Mouse (Mus musculus): Measurements from ENCODE around the gene Ablim1. TPM values are rescaled to one million over a fixed set of nuclear protein-coding genes. Genes with fewer than 3 reads are reported as not detected.

Gene Ablim1
- polyA plus RNA-seq, 1 experiment, result 501 TPM

GRCm38 (mm10) chr19:57161010-57161660 lies 153.6 kb downstream of the Ablim1 start:
- no peak overlapping the region for H3K4me3 ChIP-seq (ENCODE audit: insufficient read depth, low read depth, low read length)
- TF ChIP-seq POLR2A (IDR thresholded peaks at IDR 0.05; ENCODE audit: insufficient read depth, low read depth, low read length) (no peak), CTCF (IDR thresholded peaks at IDR 0.05; ENCODE audit: insufficient read depth, low read depth, low read length) (no peak; the same call in 1 of the 2 replicates)
- H3K27ac ChIP-seq (ENCODE audit: insufficient read depth, low read depth, low read length), result no peak overlapping the region
- peaks cover 17% of the 10 kb centered on the region for H3K4me1 ChIP-seq (ENCODE audit: control insufficient read depth, insufficient read depth, low read length)
- WGBS, result 71% methylated on average over 7 of the region's 7 CpGs

GRCm38 (mm10) chr19:57157731-57158343 lies 156.9 kb downstream of the Ablim1 start:
- TF ChIP-seq CTCF (IDR thresholded peaks at IDR 0.05; ENCODE audit: insufficient read depth, low read depth, low read length) (no peak), POLR2A (IDR thresholded peaks at IDR 0.05; ENCODE audit: insufficient read depth, low read depth, low read length) (no peak)
- peaks cover 20% of the 10 kb centered on the region for H3K4me1 ChIP-seq (ENCODE audit: control insufficient read depth, insufficient read depth, low read length)
- WGBS, result 51% methylated on average over 20 of the region's 20 CpGs
- no peak overlapping the region for H3K27ac ChIP-seq (ENCODE audit: insufficient read depth, low read depth, low read length)
- no peak overlapping the region for H3K4me3 ChIP-seq (ENCODE audit: insufficient read depth, low read depth, low read length)

- TF ChIP-seq CTCF (IDR thresholded peaks at IDR 0.05; ENCODE audit: insufficient read depth, low read depth, low read length) (no peak), POLR2A (IDR thresholded peaks at IDR 0.05; ENCODE audit: insufficient read depth, low read depth, low read length) (no peak)
- Histone ChIP-seq H3K4me3 (ENCODE audit: insufficient read depth, low read depth, low read length) (no peak overlapping the region), H3K27ac (ENCODE audit: insufficient read depth, low read depth, low read length) (no peak overlapping the region), H3K4me1 (ENCODE audit: control insufficient read depth, insufficient read depth, low read length) (peaks cover 11% of the 10 kb centered on the region; the same call in 1 of the 2 replicates)
- 48% methylated on average over 14 of the region's 14 CpGs for WGBS
Measured at GRCm38 (mm10) chr19:57155121-57155884, 159.4 kb downstream of the Ablim1 start.

- WGBS, result 29% methylated on average over 9 of the region's 9 CpGs
- Histone ChIP-seq H3K27ac (ENCODE audit: insufficient read depth, low read depth, low read length) (no peak overlapping the region), H3K4me1 (ENCODE audit: control insufficient read depth, insufficient read depth, low read length) (peaks cover 13% of the 10 kb centered on the region), H3K4me3 (ENCODE audit: insufficient read depth, low read depth, low read length) (no peak overlapping the region)
- TF ChIP-seq CTCF (IDR thresholded peaks at IDR 0.05; ENCODE audit: insufficient read depth, low read depth, low read length) (no peak), POLR2A (IDR thresholded peaks at IDR 0.05; ENCODE audit: insufficient read depth, low read depth, low read length) (no peak)
Measured at GRCm38 (mm10) chr19:57152357-57152756, 162.4 kb downstream of the Ablim1 start.

- TF ChIP-seq CTCF (IDR thresholded peaks at IDR 0.05; ENCODE audit: insufficient read depth, low read depth, low read length), result no peak
- H3K4me3 ChIP-seq (ENCODE audit: insufficient read depth, low read depth, low read length), result no peak overlapping the region
- H3K4me1 ChIP-seq (ENCODE audit: control insufficient read depth, insufficient read depth, low read length), result peaks cover 13% of the 10 kb centered on the region
- no peak overlapping the region for H3K27ac ChIP-seq (ENCODE audit: insufficient read depth, low read depth, low read length)
- WGBS, result 92% methylated on average over 9 of the region's 9 CpGs
Measured at GRCm38 (mm10) chr19:57151504-57151903, 163.2 kb downstream of the Ablim1 start.

- WGBS, result 48% methylated on average over 1 of the region's 1 CpGs
- no peak for TF ChIP-seq CTCF (IDR thresholded peaks at IDR 0.05; ENCODE audit: insufficient read depth, low read depth, low read length)
- no peak for TF ChIP-seq POLR2A (IDR thresholded peaks at IDR 0.05; ENCODE audit: insufficient read depth, low read depth, low read length)
- H3K4me3 ChIP-seq (ENCODE audit: insufficient read depth, low read depth, low read length), result no peak overlapping the region
- no peak overlapping the region for H3K27ac ChIP-seq (ENCODE audit: insufficient read depth, low read depth, low read length)
- peaks cover 8% of the 10 kb centered on the region for H3K4me1 ChIP-seq (ENCODE audit: control insufficient read depth, insufficient read depth, low read length)
Measured at GRCm38 (mm10) chr19:57150275-57150674, 164.4 kb downstream of the Ablim1 start.

GRCm38 (mm10) chr19:57147746-57148145 lies 167.0 kb downstream of the Ablim1 start:
- TF ChIP-seq POLR2A (IDR thresholded peaks at IDR 0.05; ENCODE audit: insufficient read depth, low read depth, low read length), result no peak
- no peak for TF ChIP-seq CTCF (IDR thresholded peaks at IDR 0.05; ENCODE audit: insufficient read depth, low read depth, low read length)
- Histone ChIP-seq H3K4me1 (ENCODE audit: control insufficient read depth, insufficient read depth, low read length) (peaks cover 4% of the 10 kb centered on the region), H3K27ac (ENCODE audit: insufficient read depth, low read depth, low read length) (no peak overlapping the region), H3K4me3 (ENCODE audit: insufficient read depth, low read depth, low read length) (no peak overlapping the region)
- WGBS, result 37% methylated on average over 6 of the region's 6 CpGs

GRCm38 (mm10) chr19:57146936-57147335 lies 167.8 kb downstream of the Ablim1 start:
- Histone ChIP-seq H3K4me1 (ENCODE audit: control insufficient read depth, insufficient read depth, low read length) (peaks cover 4% of the 10 kb centered on the region), H3K4me3 (ENCODE audit: insufficient read depth, low read depth, low read length) (no peak overlapping the region), H3K27ac (ENCODE audit: insufficient read depth, low read depth, low read length) (no peak overlapping the region)
- no peak for TF ChIP-seq POLR2A (IDR thresholded peaks at IDR 0.05; ENCODE audit: insufficient read depth, low read depth, low read length)
- 87% methylated on average over 6 of the region's 6 CpGs for WGBS

- no peak overlapping the region for H3K4me3 ChIP-seq (ENCODE audit: insufficient read depth, low read depth, low read length)
- TF ChIP-seq CTCF (IDR thresholded peaks at IDR 0.05; ENCODE audit: insufficient read depth, low read depth, low read length) (no peak), POLR2A (IDR thresholded peaks at IDR 0.05; ENCODE audit: insufficient read depth, low read depth, low read length) (no peak)
- H3K27ac ChIP-seq (ENCODE audit: insufficient read depth, low read depth, low read length), result no peak overlapping the region
- peaks cover 10% of the 10 kb centered on the region for H3K4me1 ChIP-seq (ENCODE audit: control insufficient read depth, insufficient read depth, low read length)
- WGBS, result 69% methylated on average over 3 of the region's 3 CpGs
Measured at GRCm38 (mm10) chr19:57143646-57144045, 171.1 kb downstream of the Ablim1 start.
